Mouse (Mus musculus): ENCODE measurements around the gene Cpa1. TPM values are rescaled to one million over a fixed set of nuclear protein-coding genes. Genes with fewer than 3 reads are reported as not detected.

Cpa1 gene
- polyA plus RNA-seq, 1 experiment: 0.62 TPM

GRCm38 (mm10) chr6:30643694-30644460 lies 4.9 kb downstream of the Cpa1 start:
- TF ChIP-seq CTCF (IDR thresholded peaks at IDR 0.05; ENCODE audit: control insufficient read depth, insufficient read depth, insufficient replicate concordance, low read depth, low read length) (no peak), POLR2A (IDR thresholded peaks at IDR 0.05; ENCODE audit: control insufficient read depth, low read depth, low read length) (no peak)
- Histone ChIP-seq H3K4me1 (ENCODE audit: control insufficient read depth, insufficient read depth, low read length) (peaks cover 8% of the 10 kb centered on the region), H3K27me3 (ENCODE audit: control insufficient read depth, insufficient read depth, low read length) (no peaks in the 10 kb centered on the region), H3K27ac (ENCODE audit: control insufficient read depth, insufficient read depth, low read depth, low read length) (no peak overlapping the region), H3K4me3 (ENCODE audit: control insufficient read depth, low read depth, low read length) (no peak overlapping the region), H3K36me3 (ENCODE audit: control insufficient read depth, insufficient read depth, low read length) (no peaks in the 10 kb centered on the region)

- Histone ChIP-seq H3K27me3 (ENCODE audit: control insufficient read depth, insufficient read depth, low read length) (no peaks in the 10 kb centered on the region), H3K36me3 (ENCODE audit: control insufficient read depth, insufficient read depth, low read length) (no peaks in the 10 kb centered on the region), H3K4me3 (ENCODE audit: control insufficient read depth, low read depth, low read length) (no peak overlapping the region), H3K27ac (ENCODE audit: control insufficient read depth, insufficient read depth, low read depth, low read length) (no peak overlapping the region), H3K4me1 (ENCODE audit: control insufficient read depth, insufficient read depth, low read length) (peaks cover 8% of the 10 kb centered on the region)
- TF ChIP-seq POLR2A (IDR thresholded peaks at IDR 0.05; ENCODE audit: control insufficient read depth, low read depth, low read length) (no peak), CTCF (IDR thresholded peaks at IDR 0.05; ENCODE audit: control insufficient read depth, insufficient read depth, insufficient replicate concordance, low read depth, low read length) (no peak)
Measured at GRCm38 (mm10) chr6:30644462-30644861, 5.4 kb downstream of the Cpa1 start.

GRCm38 (mm10) chr6:30645379-30645778 lies 6.4 kb downstream of the Cpa1 start:
- H3K4me3 ChIP-seq (ENCODE audit: control insufficient read depth, low read depth, low read length): no peak overlapping the region
- H3K36me3 ChIP-seq (ENCODE audit: control insufficient read depth, insufficient read depth, low read length): no peaks in the 10 kb centered on the region
- H3K27ac ChIP-seq (ENCODE audit: control insufficient read depth, insufficient read depth, low read depth, low read length): no peak overlapping the region
- TF ChIP-seq CTCF (IDR thresholded peaks at IDR 0.05; ENCODE audit: control insufficient read depth, insufficient read depth, insufficient replicate concordance, low read depth, low read length) (no peak), POLR2A (IDR thresholded peaks at IDR 0.05; ENCODE audit: control insufficient read depth, low read depth, low read length) (no peak)
- H3K4me1 ChIP-seq (ENCODE audit: control insufficient read depth, insufficient read depth, low read length): peaks cover under 1% of the 10 kb centered on the region; the same call in 1 of the 2 replicates
- H3K27me3 ChIP-seq (ENCODE audit: control insufficient read depth, insufficient read depth, low read length): no peaks in the 10 kb centered on the region

GRCm38 (mm10) chr6:30649651-30650296 lies 10.8 kb downstream of the Cpa1 start:
- Histone ChIP-seq H3K4me3 (ENCODE audit: control insufficient read depth, low read depth, low read length) (no peak overlapping the region), H3K27ac (ENCODE audit: control insufficient read depth, insufficient read depth, low read depth, low read length) (no peak overlapping the region), H3K27me3 (ENCODE audit: control insufficient read depth, insufficient read depth, low read length) (no peaks in the 10 kb centered on the region), H3K36me3 (ENCODE audit: control insufficient read depth, insufficient read depth, low read length) (no peaks in the 10 kb centered on the region; the same call in none of the 2 replicates), H3K4me1 (ENCODE audit: control insufficient read depth, insufficient read depth, low read length) (no peaks in the 10 kb centered on the region)
- TF ChIP-seq CTCF (IDR thresholded peaks at IDR 0.05; ENCODE audit: control insufficient read depth, insufficient read depth, insufficient replicate concordance, low read depth, low read length): no peak
- no peak for TF ChIP-seq POLR2A (IDR thresholded peaks at IDR 0.05; ENCODE audit: control insufficient read depth, low read depth, low read length)

GRCm38 (mm10) chr6:30652425-30653188 lies 13.6 kb downstream of the Cpa1 start:
- Histone ChIP-seq H3K36me3 (ENCODE audit: control insufficient read depth, insufficient read depth, low read length) (no peaks in the 10 kb centered on the region; the same call in none of the 2 replicates), H3K27me3 (ENCODE audit: control insufficient read depth, insufficient read depth, low read length) (no peaks in the 10 kb centered on the region), H3K4me3 (ENCODE audit: control insufficient read depth, low read depth, low read length) (no peak overlapping the region), H3K4me1 (ENCODE audit: control insufficient read depth, insufficient read depth, low read length) (no peaks in the 10 kb centered on the region), H3K27ac (ENCODE audit: control insufficient read depth, insufficient read depth, low read depth, low read length) (no peak overlapping the region)
- TF ChIP-seq POLR2A (IDR thresholded peaks at IDR 0.05; ENCODE audit: control insufficient read depth, low read depth, low read length) (no peak), CTCF (IDR thresholded peaks at IDR 0.05; ENCODE audit: control insufficient read depth, insufficient read depth, insufficient replicate concordance, low read depth, low read length) (no peak)

GRCm38 (mm10) chr6:30653518-30653917 lies 14.5 kb downstream of the Cpa1 start:
- Histone ChIP-seq H3K27me3 (ENCODE audit: control insufficient read depth, insufficient read depth, low read length) (no peaks in the 10 kb centered on the region), H3K36me3 (ENCODE audit: control insufficient read depth, insufficient read depth, low read length) (no peaks in the 10 kb centered on the region; the same call in none of the 2 replicates), H3K4me1 (ENCODE audit: control insufficient read depth, insufficient read depth, low read length) (no peaks in the 10 kb centered on the region), H3K4me3 (ENCODE audit: control insufficient read depth, low read depth, low read length) (no peak overlapping the region), H3K27ac (ENCODE audit: control insufficient read depth, insufficient read depth, low read depth, low read length) (no peak overlapping the region)
- TF ChIP-seq CTCF (IDR thresholded peaks at IDR 0.05; ENCODE audit: control insufficient read depth, insufficient read depth, insufficient replicate concordance, low read depth, low read length) (no peak), POLR2A (IDR thresholded peaks at IDR 0.05; ENCODE audit: control insufficient read depth, low read depth, low read length) (no peak)

- H3K27me3 ChIP-seq (ENCODE audit: control insufficient read depth, insufficient read depth, low read length): no peaks in the 10 kb centered on the region
- no peaks in the 10 kb centered on the region; the same call in none of the 2 replicates for H3K36me3 ChIP-seq (ENCODE audit: control insufficient read depth, insufficient read depth, low read length)
- H3K4me3 ChIP-seq (ENCODE audit: control insufficient read depth, low read depth, low read length): no peak overlapping the region
- H3K27ac ChIP-seq (ENCODE audit: control insufficient read depth, insufficient read depth, low read depth, low read length): no peak overlapping the region
- H3K4me1 ChIP-seq (ENCODE audit: control insufficient read depth, insufficient read depth, low read length): no peaks in the 10 kb centered on the region
- TF ChIP-seq CTCF (IDR thresholded peaks at IDR 0.05; ENCODE audit: control insufficient read depth, insufficient read depth, insufficient replicate concordance, low read depth, low read length): no peak
- TF ChIP-seq POLR2A (IDR thresholded peaks at IDR 0.05; ENCODE audit: control insufficient read depth, low read depth, low read length): no peak
Measured at GRCm38 (mm10) chr6:30654402-30654859, 15.4 kb downstream of the Cpa1 start.
